Mouse (Mus musculus) forebrain, embryonic 14.5 days (tissue): Measurements from ENCODE around the gene 4930452B06Rik. TPM values are rescaled to one million over a fixed set of nuclear protein-coding genes. Genes with fewer than 3 reads are reported as not detected.

Experiments
- ATAC-seq: fragments of 200-750 bp; cut with Nextera tagmentation; 2 replicates; pipeline ENCODE4 v1.8.0; 2017; ENCODE audit warnings: mild to moderate bottlenecking, moderate library complexity
- DNase-seq: peaks from one replicate; pipeline ENCODE4 v3.0.0-alpha.2; 2015; ENCODE audit warnings: low spot score
- H3K27ac ChIP-seq: fragments of 300-500 bp; sonication (generic); 2 replicates; pipeline ENCODE4 v1.5.1; 2014; ENCODE audit warnings: low read depth, mild to moderate bottlenecking, control low read depth, low read length, moderate library complexity
- H3K27me3 ChIP-seq: fragments of 300-500 bp; sonication (generic); replicated peaks from 2 replicates; pipeline ENCODE4 v1.6.1; 2014; ENCODE audit warnings: low read length, control low read depth, mixed read lengths; ENCODE audit not compliant: control insufficient read depth, insufficient read depth
- H3K36me3 ChIP-seq: fragments of 300-500 bp; sonication (generic); 2 replicates; pipeline ENCODE4 v1.6.1; 2014; ENCODE audit warnings: low read length, control low read depth; ENCODE audit not compliant: control insufficient read depth, insufficient read depth
- H3K4me1 ChIP-seq: fragments of 300-500 bp; sonication (generic); 2 replicates; pipeline ENCODE4 v1.6.1; 2014; ENCODE audit warnings: antibody characterized with exemption, low read length, control low read depth; ENCODE audit not compliant: control insufficient read depth, insufficient read depth
- H3K4me2 ChIP-seq: fragments of 300-500 bp; sonication (generic); 2 replicates; pipeline ENCODE4 v1.6.1; 2014; ENCODE audit warnings: mild to moderate bottlenecking, control low read depth, low read length
- H3K4me3 ChIP-seq: fragments of 300-500 bp; sonication (generic); 2 replicates; pipeline ENCODE4 v1.5.1; 2014; ENCODE audit warnings: low read depth, low read length, control low read depth
- H3K9ac ChIP-seq: fragments of 300-500 bp; sonication (generic); 2 replicates; pipeline ENCODE4 v1.6.1; 2014; ENCODE audit warnings: mild to moderate bottlenecking, low read length, control low read depth, moderate library complexity
- H3K9me3 ChIP-seq: fragments of 300-500 bp; sonication (generic); replicated peaks from 2 replicates; pipeline ENCODE4 v1.6.1; 2016; ENCODE audit warnings: low read length, control low read depth, mixed read lengths; ENCODE audit not compliant: control insufficient read depth
- WGBS: fragments of 180-500 bp; shearing (Covaris S2); extraction: QIAGEN DNeasy Blood & Tissue Kit; methylation state at CpG from one replicate; pipeline ENCODE4 v1.1.7; 2014; 5-methylcytosine and 5-hydroxymethylcytosine counted together
- polyA plus RNA-seq: library from polyadenylated mRNA; unstranded; fragments of >200 nt; fragmentation: Nextera tagmentation; extraction: Ambion mirVana; gene quantifications from 2 replicates; pipeline ENCODE4 v1.2.1, GENCODE M21; 2014

Gene 4930452B06Rik
- polyA plus RNA-seq, 1 experiment from 2014 or later, result 7.1 TPM

DNA sequence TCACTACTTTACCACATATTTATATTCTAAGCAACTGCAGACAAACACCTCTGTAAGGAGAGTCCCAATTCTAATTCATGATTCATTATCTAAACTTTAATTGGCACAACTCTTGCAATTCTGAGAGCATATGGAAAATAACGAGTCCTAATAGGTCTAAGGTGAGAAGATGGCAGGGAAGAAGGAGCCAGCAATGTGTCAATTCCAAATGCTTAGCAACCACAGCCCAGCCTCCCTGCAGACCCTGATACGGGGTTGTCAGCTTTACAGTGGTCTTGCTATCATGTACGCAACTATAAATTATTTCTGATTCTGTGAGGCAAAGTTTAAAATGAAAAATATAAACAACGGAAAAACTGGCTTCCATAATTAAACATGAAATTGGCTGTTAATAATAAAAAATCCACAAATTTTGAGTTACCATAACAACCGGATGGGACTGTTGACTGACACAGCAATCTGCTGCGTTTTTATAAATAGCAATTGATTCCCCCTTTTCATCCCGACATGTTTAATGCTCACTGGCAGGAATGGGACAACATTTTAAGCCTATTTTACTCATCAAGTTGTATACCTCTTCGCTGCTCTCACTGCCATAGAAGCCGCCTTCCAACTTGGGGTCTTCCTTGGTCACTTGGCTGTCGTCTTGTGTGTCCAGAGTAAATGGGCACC lies 155.6 kb downstream of the 4930452B06Rik start:
- peaks cover 14% of the 10 kb centered on the region for H3K4me1 ChIP-seq
- H3K27ac ChIP-seq, result peak overlapping the region; percentile 89
- 60% methylated on average over 10 of the region's 10 CpGs for WGBS
- H3K36me3 ChIP-seq, result no peaks in the 10 kb centered on the region
- no peak overlapping the region for H3K4me3 ChIP-seq
- H3K27me3 ChIP-seq, result no peaks in the 10 kb centered on the region
- ATAC-seq (peak; percentile 62), DNase-seq (peak; percentile 74)
- peak overlapping the region; percentile 18; the same call in 1 of the 2 replicates for H3K4me2 ChIP-seq
- H3K9me3 ChIP-seq, result no peaks in the 10 kb centered on the region
- no peak overlapping the region for H3K9ac ChIP-seq

DNA sequence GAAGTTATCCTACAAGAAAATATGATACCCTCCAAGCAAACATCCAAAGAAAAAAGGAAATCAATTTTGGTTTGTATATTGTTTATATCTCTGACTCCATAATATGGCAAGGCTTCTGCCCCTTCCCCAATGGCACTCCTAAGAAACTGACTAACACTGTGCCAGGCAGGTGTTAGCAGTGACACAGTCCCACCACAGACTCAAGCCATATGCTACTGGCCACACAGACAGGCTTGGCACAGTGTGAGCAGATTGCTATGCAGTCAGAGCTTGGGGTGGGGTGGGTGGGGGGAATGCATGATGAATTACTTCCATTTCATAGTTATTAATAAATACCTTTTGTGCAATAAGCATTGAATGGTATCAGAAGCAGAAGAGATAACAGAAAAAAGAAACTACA lies 157.4 kb downstream of the 4930452B06Rik start:
- peaks cover 12% of the 10 kb centered on the region for H3K4me1 ChIP-seq
- H3K9ac ChIP-seq, result no peak overlapping the region
- DNase-seq (peak; percentile 66), ATAC-seq (peak; percentile 57)
- no peaks in the 10 kb centered on the region for H3K27me3 ChIP-seq
- 0 out of 2 replicates have a peak overlapping the region, but pooled peaks have one; percentile 35 for H3K27ac ChIP-seq
- no peaks in the 10 kb centered on the region for H3K9me3 ChIP-seq
- no peaks in the 10 kb centered on the region for H3K36me3 ChIP-seq
- H3K4me3 ChIP-seq, result no peak overlapping the region
- no peak overlapping the region for H3K4me2 ChIP-seq

DNA sequence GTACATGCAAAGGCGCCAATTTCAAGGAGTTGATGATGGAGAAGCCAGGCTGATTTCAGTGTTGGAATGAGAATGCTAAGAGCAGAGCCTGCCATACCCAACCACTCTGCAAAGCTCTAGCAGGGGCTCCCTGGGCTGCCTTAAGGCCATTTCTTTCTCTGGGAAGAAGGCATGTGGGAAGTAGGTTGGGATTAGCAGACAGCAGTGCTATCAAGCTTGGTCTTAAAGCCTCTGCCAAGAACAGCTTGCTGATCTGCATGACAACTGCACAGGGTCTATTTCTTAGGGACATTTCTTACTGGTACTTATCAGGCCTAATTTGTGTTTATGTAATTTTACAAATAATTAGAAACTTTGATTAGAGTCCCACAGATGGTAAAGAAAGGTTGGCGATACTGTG lies 161.8 kb downstream of the 4930452B06Rik start:
- DNase-seq (peak; percentile 53), ATAC-seq (peak; percentile 35; the same call in 1 of the 2 replicates)
- Histone ChIP-seq H3K4me2 (no peak overlapping the region), H3K4me1 (no peaks in the 10 kb centered on the region; the same call in 1 of the 2 replicates), H3K4me3 (no peak overlapping the region), H3K27me3 (no peaks in the 10 kb centered on the region), H3K27ac (peak overlapping the region; percentile 69; the same call in 1 of the 2 replicates), H3K9ac (no peak overlapping the region), H3K9me3 (no peaks in the 10 kb centered on the region), H3K36me3 (no peaks in the 10 kb centered on the region)
- 70% methylated on average over 2 of the region's 2 CpGs for WGBS

DNA sequence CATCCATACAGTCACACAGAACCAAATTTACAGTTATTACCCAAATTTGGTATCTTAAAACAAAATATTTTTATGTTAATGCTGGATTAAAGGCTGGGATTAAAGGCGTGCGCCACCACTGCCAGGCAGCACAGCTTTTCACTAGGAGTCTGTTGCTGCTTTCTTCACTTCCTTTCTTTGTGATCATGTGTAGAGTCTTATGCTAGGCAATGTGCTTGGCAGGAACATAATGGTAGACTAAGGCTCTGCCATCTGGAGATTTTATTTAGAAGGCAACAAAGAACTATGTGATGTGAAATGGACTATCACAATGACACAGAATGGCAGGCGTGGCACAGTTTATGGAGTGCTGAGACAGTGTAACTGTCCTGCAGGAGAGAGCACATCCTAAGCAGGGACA lies 162.7 kb downstream of the 4930452B06Rik start:
- 70% methylated on average over 3 of the region's 3 CpGs for WGBS
- H3K27ac ChIP-seq, result peak overlapping the region; percentile 69; the same call in 1 of the 2 replicates
- ATAC-seq (peak; percentile 45), DNase-seq (peak; percentile 38)
- H3K36me3 ChIP-seq, result no peaks in the 10 kb centered on the region
- no peak overlapping the region for H3K9ac ChIP-seq
- H3K9me3 ChIP-seq, result no peaks in the 10 kb centered on the region
- no peak overlapping the region for H3K4me3 ChIP-seq
- no peaks in the 10 kb centered on the region for H3K4me1 ChIP-seq
- H3K27me3 ChIP-seq, result no peaks in the 10 kb centered on the region
- H3K4me2 ChIP-seq, result no peak overlapping the region

DNA sequence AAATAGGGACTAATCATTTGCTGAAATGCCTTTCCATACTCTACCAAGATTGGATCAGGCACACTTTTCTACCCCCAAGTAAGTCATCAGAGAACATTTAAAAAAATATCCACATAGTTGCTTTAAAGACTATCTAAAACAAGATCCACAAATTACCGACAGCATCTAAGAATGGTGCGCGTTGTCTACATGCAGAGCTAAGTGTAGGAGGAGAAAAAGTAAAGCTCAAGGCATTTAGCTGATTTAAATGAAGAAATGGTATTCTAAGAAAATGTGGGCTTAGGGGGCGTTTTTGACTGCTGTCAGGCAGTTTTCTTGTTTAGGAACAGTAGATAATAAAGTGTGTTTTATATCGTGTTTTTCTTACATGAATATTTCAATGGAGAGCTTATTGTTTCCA lies 163.5 kb downstream of the 4930452B06Rik start:
- H3K4me1 ChIP-seq, result no peaks in the 10 kb centered on the region
- DNase-seq (no peak), ATAC-seq (no peak)
- WGBS, result 92% methylated on average over 5 of the region's 5 CpGs
- H3K9ac ChIP-seq, result no peak overlapping the region
- H3K4me3 ChIP-seq, result no peak overlapping the region
- no peak overlapping the region for H3K4me2 ChIP-seq
- H3K36me3 ChIP-seq, result no peaks in the 10 kb centered on the region
- H3K27ac ChIP-seq, result no peak overlapping the region
- no peaks in the 10 kb centered on the region for H3K9me3 ChIP-seq
- no peaks in the 10 kb centered on the region for H3K27me3 ChIP-seq

DNA sequence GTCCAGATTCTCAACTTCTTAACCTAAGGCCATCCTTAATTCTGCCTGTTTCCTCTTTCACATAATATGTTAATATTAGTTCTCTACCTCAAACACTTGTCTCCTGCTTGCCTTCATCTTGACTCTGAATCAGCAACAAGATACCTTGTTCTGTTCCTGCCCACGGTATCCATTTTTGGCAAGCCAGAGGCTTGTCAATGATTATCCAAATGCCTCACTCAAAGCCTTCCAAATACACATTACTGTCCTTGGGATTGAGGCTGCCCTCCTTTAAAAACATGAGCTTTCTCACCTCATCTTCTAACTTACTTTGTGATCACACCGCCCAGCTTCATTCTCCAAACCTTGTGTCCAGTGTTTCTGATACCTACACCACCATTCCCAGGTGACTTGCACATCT lies 170.3 kb downstream of the 4930452B06Rik start:
- Histone ChIP-seq H3K4me2 (no peak overlapping the region), H3K4me1 (0 out of 2 replicates have a peak, but pooled peaks cover 5% of the 10 kb centered on the region), H3K4me3 (no peak overlapping the region), H3K36me3 (no peaks in the 10 kb centered on the region), H3K9me3 (no peaks in the 10 kb centered on the region), H3K9ac (no peak overlapping the region), H3K27ac (no peak overlapping the region), H3K27me3 (no peaks in the 10 kb centered on the region)
- no peak for DNase-seq
- no peak for ATAC-seq
- whole genome bisulfite sequencing, result 92% methylated on average over 2 of the region's 2 CpGs

DNA sequence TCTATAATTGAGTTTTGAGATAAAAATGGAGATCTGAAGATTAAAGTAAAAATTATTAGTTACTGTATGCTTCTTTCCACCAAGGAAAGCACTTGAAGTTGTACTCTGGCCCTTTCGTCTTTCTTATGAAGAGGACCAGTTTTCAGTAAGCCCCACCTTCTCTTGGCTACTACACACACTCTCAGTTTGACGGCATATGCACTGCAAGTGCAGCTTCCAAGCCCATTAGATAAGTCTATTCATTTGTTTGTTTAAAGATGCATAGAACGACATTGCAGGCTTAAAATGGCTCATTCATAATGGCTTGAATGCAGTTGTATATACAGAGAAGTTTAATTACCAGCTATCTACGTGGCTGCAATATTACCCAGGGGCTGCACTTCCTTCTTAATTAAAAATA lies 171.1 kb downstream of the 4930452B06Rik start:
- H3K27ac ChIP-seq, result no peak overlapping the region
- WGBS, result 18% methylated on average over 4 of the region's 4 CpGs
- no peaks in the 10 kb centered on the region for H3K27me3 ChIP-seq
- no peak overlapping the region for H3K9ac ChIP-seq
- H3K9me3 ChIP-seq, result no peaks in the 10 kb centered on the region
- no peaks in the 10 kb centered on the region for H3K36me3 ChIP-seq
- DNase-seq (peak; percentile 51), ATAC-seq (peak; percentile 65; the same call in 1 of the 2 replicates)
- no peak overlapping the region for H3K4me3 ChIP-seq
- no peak overlapping the region for H3K4me2 ChIP-seq
- H3K4me1 ChIP-seq, result 0 out of 2 replicates have a peak, but pooled peaks cover 5% of the 10 kb centered on the region

DNA sequence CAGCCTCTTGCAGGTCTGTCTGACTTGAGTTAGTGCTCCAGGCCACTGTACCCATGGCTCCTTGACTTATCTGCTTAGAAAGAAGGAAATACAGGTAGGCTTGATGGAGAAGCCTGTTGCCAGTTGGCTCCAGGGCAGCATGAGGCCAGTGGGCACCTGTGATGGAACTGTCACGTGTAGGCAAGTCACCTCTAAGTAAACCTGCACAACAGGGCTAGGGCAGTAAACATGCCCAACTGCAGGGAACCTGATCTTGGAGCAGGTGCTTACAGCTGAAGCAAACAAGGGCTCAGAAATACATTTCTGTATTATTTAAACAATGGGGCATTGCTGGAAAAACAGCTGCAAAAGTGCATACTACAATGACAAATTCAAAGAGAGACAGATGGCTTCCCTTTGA lies 171.8 kb downstream of the 4930452B06Rik start:
- no peak for DNase-seq
- Histone ChIP-seq H3K27ac (no peak overlapping the region), H3K27me3 (no peaks in the 10 kb centered on the region), H3K9ac (no peak overlapping the region), H3K9me3 (no peaks in the 10 kb centered on the region), H3K4me3 (no peak overlapping the region), H3K4me1 (0 out of 2 replicates have a peak, but pooled peaks cover 5% of the 10 kb centered on the region), H3K36me3 (no peaks in the 10 kb centered on the region), H3K4me2 (no peak overlapping the region)
- WGBS, result 80% methylated on average over 1 of the region's 1 CpGs
- ATAC-seq, result no peak

DNA sequence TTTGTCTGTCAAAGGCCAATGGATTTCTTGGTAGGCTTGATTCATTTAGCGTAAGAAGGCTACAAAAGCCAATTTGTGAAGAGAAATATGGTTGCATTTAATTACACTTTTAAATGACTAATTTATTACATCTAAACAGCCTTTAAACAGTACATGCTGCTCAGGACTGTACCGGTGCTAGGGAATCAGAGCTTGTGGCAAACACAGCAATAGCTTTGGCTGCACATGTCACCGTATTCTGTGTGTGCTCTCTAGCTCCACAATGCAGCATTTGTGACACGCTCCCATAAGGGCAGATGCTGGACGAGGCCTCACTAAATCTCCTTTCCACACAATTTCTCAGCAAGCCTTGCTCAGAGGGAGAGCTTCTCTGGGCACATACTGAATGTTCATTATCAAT lies 187.9 kb downstream of the 4930452B06Rik start:
- no peaks in the 10 kb centered on the region for H3K27me3 ChIP-seq
- H3K36me3 ChIP-seq, result no peaks in the 10 kb centered on the region
- DNase-seq (no peak), ATAC-seq (no peak)
- peaks cover 14% of the 10 kb centered on the region; the same call in 1 of the 2 replicates for H3K4me1 ChIP-seq
- no peak overlapping the region for H3K27ac ChIP-seq
- no peak overlapping the region for H3K4me3 ChIP-seq
- no peak overlapping the region for H3K4me2 ChIP-seq
- H3K9ac ChIP-seq, result no peak overlapping the region
- 41% methylated on average over 5 of the region's 5 CpGs for WGBS
- no peaks in the 10 kb centered on the region for H3K9me3 ChIP-seq
